Mouse (Mus musculus) liver, embryonic 11.5 days (tissue): Measurements from ENCODE around the gene Atf5. TPM values are rescaled to one million over a fixed set of nuclear protein-coding genes. Genes with fewer than 3 reads are reported as not detected.

Source experiments
- ATAC-seq: fragments of 200-750 bp; cut with Nextera tagmentation; replicated peaks from 2 replicates; pipeline ENCODE4 v1.8.0; 2017; ENCODE audit warnings: moderate number of reproducible peaks, mild to moderate bottlenecking, moderate TSS enrichment, moderate library complexity; ENCODE audit not compliant: low FRiP score
- DNase-seq: peaks from one replicate; pipeline ENCODE4 v3.0.0-alpha.2; 2017; ENCODE audit warnings: low spot score
- H3K27ac ChIP-seq: fragments of 300-500 bp; sonication (generic); 2 replicates; pipeline ENCODE4 v1.5.1; 2014; ENCODE audit warnings: mild to moderate bottlenecking, low read depth, low read length, control low read depth
- H3K27me3 ChIP-seq: fragments of 300-500 bp; sonication (generic); replicated peaks from 2 replicates; pipeline ENCODE4 v1.6.1; 2014; ENCODE audit warnings: low read length, mixed read lengths; ENCODE audit not compliant: control insufficient read depth, insufficient read depth
- H3K36me3 ChIP-seq: fragments of 300-500 bp; sonication (generic); 2 replicates; pipeline ENCODE4 v1.6.1; 2014; ENCODE audit warnings: mild to moderate bottlenecking, low read length, moderate library complexity, mixed read lengths; ENCODE audit not compliant: control insufficient read depth, insufficient read depth
- H3K4me1 ChIP-seq: fragments of 300-500 bp; sonication (generic); replicated peaks from 2 replicates; pipeline ENCODE4 v1.6.1; 2014; ENCODE audit warnings: low read length, mixed read lengths; ENCODE audit not compliant: control insufficient read depth, insufficient read depth
- H3K4me2 ChIP-seq: fragments of 300-500 bp; sonication (generic); 2 replicates; pipeline ENCODE4 v1.6.1; 2014; ENCODE audit warnings: mild to moderate bottlenecking, control low read depth, moderate library complexity
- H3K4me3 ChIP-seq: fragments of 300-500 bp; sonication (generic); 2 replicates; pipeline ENCODE4 v1.5.1; 2014; ENCODE audit warnings: low read depth, low read length, control low read depth
- H3K9ac ChIP-seq: fragments of 300-500 bp; sonication (generic); 2 replicates; pipeline ENCODE4 v1.6.1; 2014; ENCODE audit warnings: low read depth, low read length, control low read depth
- H3K9me3 ChIP-seq: fragments of 300-500 bp; sonication (generic); 2 replicates; pipeline ENCODE4 v1.6.1; 2016; ENCODE audit warnings: low read length, inconsistent platforms, mixed read lengths; ENCODE audit not compliant: control insufficient read depth
- WGBS: fragments of 180-500 bp; shearing (Covaris S2); extraction: QIAGEN DNeasy Blood & Tissue Kit; methylation state at CpG from one replicate; pipeline ENCODE4 v1.1.7; 2014; 5-methylcytosine and 5-hydroxymethylcytosine counted together
- microRNA counts: library from miRNA; unstranded; fragments of <30 nt; microRNA quantifications from one replicate; lab custom pipeline; 2015
- microRNA-seq: library from miRNA; unstranded; fragments of <30 nt; microRNA quantifications from one replicate; pipeline ENCODE4, GENCODE M21; 2017; ENCODE audit warnings: borderline number of aligned reads
- polyA plus RNA-seq: library from polyadenylated mRNA; unstranded; fragments of >200 nt; fragmentation: Nextera tagmentation; extraction: Ambion mirVana; gene quantifications from 2 replicates; pipeline ENCODE4 v1.2.1, GENCODE M21; 2014

The Atf5 gene
- polyA plus RNA-seq, 1 experiment from 2014 or later = 3.9 TPM

DNA sequence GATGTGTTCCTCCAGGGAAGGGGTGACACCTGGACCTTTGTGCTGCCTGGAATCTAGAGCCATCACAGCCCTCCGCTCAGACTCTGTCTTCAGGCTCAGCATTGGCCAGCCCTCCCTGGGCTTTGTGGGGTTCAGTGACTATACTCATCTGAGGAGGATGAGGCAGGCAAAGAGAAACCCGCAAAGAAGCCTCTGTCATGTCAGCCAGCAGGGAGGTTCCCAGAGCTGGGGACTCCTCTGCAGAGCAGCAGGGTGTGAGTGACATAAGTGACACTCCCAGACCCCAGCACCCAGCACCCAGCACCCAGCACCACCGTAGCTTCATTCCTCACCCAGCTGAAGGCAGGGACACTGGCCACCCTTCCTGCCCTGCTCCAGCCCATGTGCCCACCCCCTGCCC, 26.9 kb downstream of the Atf5 start:
- H3K36me3 ChIP-seq = no peaks in the 10 kb centered on the region
- H3K27ac ChIP-seq = no peak overlapping the region
- no peak overlapping the region for H3K9ac ChIP-seq
- no peak overlapping the region for H3K4me3 ChIP-seq
- 68% methylated on average over 3 of the region's 3 CpGs for WGBS
- no peak overlapping the region for H3K4me2 ChIP-seq
- H3K4me1 ChIP-seq = no peaks in the 10 kb centered on the region
- H3K27me3 ChIP-seq = no peaks in the 10 kb centered on the region
- H3K9me3 ChIP-seq = no peaks in the 10 kb centered on the region
- ATAC-seq (no peak), DNase-seq (no peak)

DNA sequence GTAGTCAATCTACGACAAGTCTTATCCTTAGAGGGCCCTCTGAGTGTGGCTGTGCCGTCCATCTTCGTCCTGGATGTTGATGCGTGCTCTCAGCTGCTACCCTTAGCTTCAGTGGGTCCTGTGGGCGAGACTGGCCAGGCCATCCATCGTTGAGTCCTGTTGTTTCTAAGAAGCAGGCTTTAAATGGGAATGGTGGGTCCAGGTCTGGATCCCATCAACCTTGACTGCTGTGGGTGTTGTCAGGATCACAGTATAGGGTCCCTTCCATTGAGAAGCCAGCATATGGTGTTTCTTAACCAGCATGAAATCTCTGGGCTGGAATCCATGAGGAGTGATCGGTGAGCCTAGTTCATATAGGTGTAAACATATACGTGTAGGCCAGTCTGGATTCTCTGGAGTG, 36.4 kb downstream of the Atf5 start:
- H3K27me3 ChIP-seq = no peaks in the 10 kb centered on the region

DNA sequence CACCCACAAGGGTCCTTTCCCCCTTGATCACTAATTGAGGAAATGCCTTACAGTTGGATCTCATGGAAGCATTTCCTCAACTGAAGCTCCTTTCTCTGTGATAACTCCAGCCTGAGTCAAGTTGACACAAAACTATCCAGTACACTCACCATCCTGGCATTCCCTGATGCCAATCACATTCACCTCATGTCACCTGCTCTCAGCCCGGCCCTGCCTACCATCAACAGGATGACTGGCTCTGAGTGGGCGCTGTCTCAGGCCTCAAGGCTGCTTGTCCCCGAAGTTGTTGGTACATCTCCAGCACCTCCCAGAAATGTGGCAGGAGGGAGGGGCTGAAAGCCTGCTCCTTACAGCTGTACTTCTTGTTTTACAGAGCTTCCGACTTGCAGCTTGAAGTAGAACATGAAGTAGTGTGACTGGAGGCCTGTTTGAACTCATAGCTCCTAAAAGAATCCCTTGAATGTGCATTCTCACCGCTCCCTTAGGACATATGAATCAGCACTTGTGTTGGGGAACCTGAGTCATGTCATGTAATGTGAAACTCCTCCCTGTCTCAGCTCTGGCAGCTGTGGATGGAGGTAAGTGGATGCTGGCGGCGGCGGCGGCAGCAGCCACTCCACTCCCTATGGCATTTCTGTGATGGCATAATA, 39.5 kb downstream of the Atf5 start:
- Histone ChIP-seq H3K9me3 (no peaks in the 10 kb centered on the region), H3K36me3 (peaks cover 5% of the 10 kb centered on the region; the same call in 1 of the 2 replicates), H3K9ac (no peak overlapping the region), H3K4me3 (no peak overlapping the region), H3K27ac (no peak overlapping the region), H3K4me1 (peaks cover 10% of the 10 kb centered on the region), H3K27me3 (no peaks in the 10 kb centered on the region), H3K4me2 (no peak overlapping the region)
- no peak for DNase-seq
- 87% methylated on average over 9 of the region's 9 CpGs for WGBS
- ATAC-seq = no peak

More for the DNA sequence above, 36.4 kb downstream of the Atf5 start:
- no peak for DNase-seq
- H3K27ac ChIP-seq = no peak overlapping the region
- H3K9ac ChIP-seq = no peak overlapping the region
- H3K4me2 ChIP-seq = no peak overlapping the region
- H3K36me3 ChIP-seq = no peaks in the 10 kb centered on the region; the same call in 1 of the 2 replicates
- ATAC-seq = no peak
- no peaks in the 10 kb centered on the region for H3K9me3 ChIP-seq
- H3K4me3 ChIP-seq = no peak overlapping the region
- WGBS = 78% methylated on average over 8 of the region's 8 CpGs
- H3K4me1 ChIP-seq = no peaks in the 10 kb centered on the region

GRCm38 (mm10) chr7:44772591-44773204, 43.8 kb downstream of the Atf5 start:
- H3K4me2 ChIP-seq = peak overlapping the region; percentile 21; the same call in 1 of the 2 replicates
- DNase-seq (peak; percentile 46), ATAC-seq (peak; percentile 97)
- peaks cover 11% of the 10 kb centered on the region; the same call in 1 of the 2 replicates for H3K36me3 ChIP-seq
- no peaks in the 10 kb centered on the region for H3K9me3 ChIP-seq
- no peak overlapping the region; the same call in 1 of the 2 replicates for H3K27ac ChIP-seq
- WGBS = 68% methylated on average over 8 of the region's 8 CpGs
- peaks cover 21% of the 10 kb centered on the region for H3K4me1 ChIP-seq
- H3K27me3 ChIP-seq = no peaks in the 10 kb centered on the region
- no peak overlapping the region for H3K9ac ChIP-seq
- no peak overlapping the region for H3K4me3 ChIP-seq

- Histone ChIP-seq H3K4me1 (peaks cover 23% of the 10 kb centered on the region), H3K4me3 (no peak overlapping the region)
- ATAC-seq = no peak
These were observed 46.3 kb downstream of the Atf5 start for GRCm38 (mm10) chr7:44770046-44770578.

DNA sequence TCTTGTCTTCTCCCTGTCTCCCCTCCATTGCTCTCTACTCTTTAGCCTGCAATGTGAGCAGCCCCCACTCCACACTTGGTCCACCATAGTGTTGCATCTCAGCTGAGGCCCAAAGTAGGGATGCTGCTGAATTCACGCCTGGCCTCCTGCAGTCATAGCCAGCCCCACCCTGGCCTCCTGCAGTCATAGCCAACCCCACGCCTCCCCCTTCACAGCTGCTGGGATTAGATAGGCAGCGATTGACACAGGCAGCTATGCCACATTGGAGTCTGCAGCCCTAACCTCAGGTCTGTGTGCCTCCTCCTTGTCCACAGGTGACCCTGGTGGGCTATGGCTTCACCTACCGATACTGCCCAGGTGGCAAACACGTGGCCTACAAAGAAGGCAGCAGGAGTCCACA, 48.3 kb downstream of the Atf5 start:
- Histone ChIP-seq H3K4me3 (no peak overlapping the region), H3K9me3 (no peaks in the 10 kb centered on the region), H3K27me3 (no peaks in the 10 kb centered on the region), H3K9ac (no peak overlapping the region), H3K36me3 (peaks cover 19% of the 10 kb centered on the region; the same call in 1 of the 2 replicates), H3K4me2 (peak overlapping the region; percentile 14; the same call in 1 of the 2 replicates), H3K27ac (no peak overlapping the region), H3K4me1 (peaks cover 20% of the 10 kb centered on the region)
- ATAC-seq (peak; percentile 65), DNase-seq (no peak)
- WGBS = 74% methylated on average over 5 of the region's 5 CpGs

More at GRCm38 (mm10) chr7:44770046-44770578, 46.3 kb downstream of the Atf5 start:
- 20% methylated on average over 6 of the region's 6 CpGs for WGBS
- Histone ChIP-seq H3K9ac (no peak overlapping the region), H3K9me3 (no peaks in the 10 kb centered on the region), H3K4me2 (no peak overlapping the region), H3K27me3 (no peaks in the 10 kb centered on the region), H3K27ac (no peak overlapping the region), H3K36me3 (peaks cover 21% of the 10 kb centered on the region; the same call in 1 of the 2 replicates)
- peak; percentile 73 for DNase-seq

MicroRNAs encoded within 50 kb of the gene (microRNA counts, 519-probe panel; counts per million panel counts)
- not detected for microRNA mmu-miR-707 (lab: Ali Mortazavi, UCI)

Small RNA genes within 50 kb of the gene (microRNA-seq; reads per million reads assigned to microRNA genes)
- gene Mir707 = not detected

Other genes starting within 250 kb of the Atf5 start
- gene Napsa, start 244.3 kb downstream of the Atf5 start, polyA plus RNA-seq = 1.4 and 2.1 TPM in 2 replicates
- gene Kcnc3, start 226.0 kb downstream of the Atf5 start, polyA plus RNA-seq = 0.22 and 0.23 TPM in 2 replicates
- gene Myh14, start 145.8 kb downstream of the Atf5 start, polyA plus RNA-seq = 0.66 and 0.68 TPM in 2 replicates
- gene Izumo2, start 107.9 kb downstream of the Atf5 start, polyA plus RNA-seq = not detected in 2 replicates
- gene Vrk3, start 68.2 kb downstream of the Atf5 start, polyA plus RNA-seq = 36.4 and 39.2 TPM in 2 replicates
- gene Zfp473, start 65.6 kb downstream of the Atf5 start, polyA plus RNA-seq = 2.7 TPM in 2 replicates
- gene Nup62, start 570 bp downstream of the Atf5 start, polyA plus RNA-seq = 85.7 and 91.4 TPM in 2 replicates
- gene Il4i1, start 271 bp downstream of the Atf5 start, polyA plus RNA-seq = 1.3 and 2.9 TPM in 2 replicates
- gene Akt1s1, start 32.3 kb upstream of the Atf5 start, polyA plus RNA-seq = 46.5 and 53.9 TPM in 2 replicates
- 50.5 and 53.3 TPM in 2 replicates for gene Tbc1d17, start 32.4 kb upstream of the Atf5 start, polyA plus RNA-seq
- gene Pnkp, start 40.5 kb upstream of the Atf5 start, polyA plus RNA-seq = 30.9 and 32.5 TPM in 2 replicates
- 162 and 164 TPM in 2 replicates for gene Ptov1, start 53.1 kb upstream of the Atf5 start, polyA plus RNA-seq
- gene Med25, start 76.1 kb upstream of the Atf5 start, polyA plus RNA-seq = 66.8 and 72.5 TPM in 2 replicates
- gene Fuz, start 79.4 kb upstream of the Atf5 start, polyA plus RNA-seq = 15.5 and 17.6 TPM in 2 replicates
- 100 and 111 TPM in 2 replicates for gene Ap2a1, start 112.8 kb upstream of the Atf5 start, polyA plus RNA-seq
- gene Tsks, start 126.5 kb upstream of the Atf5 start, polyA plus RNA-seq = 0.10 TPM in 1 of 2 replicates, not detected in the other
- 8.2 and 8.5 TPM in 2 replicates for gene Cpt1c, start 158.2 kb upstream of the Atf5 start, polyA plus RNA-seq
- 175 and 186 TPM in 2 replicates for gene Prmt1, start 169.9 kb upstream of the Atf5 start, polyA plus RNA-seq
- 76.2 and 88.4 TPM in 2 replicates for gene Irf3, start 181.0 kb upstream of the Atf5 start, polyA plus RNA-seq
- gene Bcl2l12, start 182.1 kb upstream of the Atf5 start, polyA plus RNA-seq = 39.6 and 41.1 TPM in 2 replicates
- gene Scaf1, start 199.7 kb upstream of the Atf5 start, polyA plus RNA-seq = 37.5 and 40.1 TPM in 2 replicates
- gene Rras, start 201.3 kb upstream of the Atf5 start, polyA plus RNA-seq = 19.3 and 21.6 TPM in 2 replicates
- gene Prr12, start 236.2 kb upstream of the Atf5 start, polyA plus RNA-seq = 7.3 and 8.7 TPM in 2 replicates
- 60.9 and 63.0 TPM in 2 replicates for gene Nosip, start 245.8 kb upstream of the Atf5 start, polyA plus RNA-seq
- gene Prrg2, start 246.0 kb upstream of the Atf5 start, polyA plus RNA-seq = 12.0 and 12.4 TPM in 2 replicates